Mouse (Mus musculus) kidney, postnatal 0 days (tissue): ENCODE data around the gene Gm6525. TPM values are rescaled to one million over a fixed set of nuclear protein-coding genes. Genes with fewer than 3 reads are reported as not detected.

Experiments
- ATAC-seq: fragments of 200-750 bp; cut with Nextera tagmentation; replicated peaks from 2 replicates; pipeline ENCODE4 v1.8.0; 2017; ENCODE audit warnings: low read depth, moderate number of reproducible peaks, moderate TSS enrichment, moderate library complexity; ENCODE audit not compliant: low FRiP score
- DNase-seq: peaks from one replicate; pipeline ENCODE4 v3.0.0-alpha.2; 2016; ENCODE audit warnings: low spot score
- H3K27ac ChIP-seq: fragments of 300-500 bp; sonication (generic); 2 replicates; pipeline ENCODE4 v1.5.1; 2014; ENCODE audit warnings: mild to moderate bottlenecking
- H3K27me3 ChIP-seq: fragments of 300-500 bp; sonication (generic); 2 replicates; pipeline ENCODE4 v1.6.1; 2014; ENCODE audit warnings: low read length, mixed read lengths; ENCODE audit not compliant: insufficient read depth
- H3K36me3 ChIP-seq: fragments of 300-500 bp; sonication (generic); 2 replicates; pipeline ENCODE4 v1.6.1; 2014; ENCODE audit warnings: low read length, mixed read lengths; ENCODE audit not compliant: insufficient read depth
- H3K4me1 ChIP-seq: fragments of 300-500 bp; sonication (generic); replicated peaks from 2 replicates; pipeline ENCODE4 v1.6.1; 2014; ENCODE audit warnings: antibody characterized with exemption, low read length, mixed read lengths; ENCODE audit not compliant: insufficient read depth
- H3K4me2 ChIP-seq: fragments of 300-500 bp; sonication (generic); 2 replicates; pipeline ENCODE4 v1.6.1; 2014; ENCODE audit warnings: mild to moderate bottlenecking, low read length, moderate library complexity, mixed read lengths
- H3K4me3 ChIP-seq: fragments of 300-500 bp; sonication (generic); replicated peaks from 2 replicates; pipeline ENCODE4 v1.5.1; 2014; ENCODE audit warnings: low read depth, low read length
- H3K9ac ChIP-seq: fragments of 300-500 bp; sonication (generic); 2 replicates; pipeline ENCODE4 v1.6.1; 2014; ENCODE audit warnings: low read depth, low read length
- H3K9me3 ChIP-seq: fragments of 300-500 bp; sonication (generic); replicated peaks from 2 replicates; pipeline ENCODE4 v1.6.1; 2016; ENCODE audit warnings: low read length, inconsistent platforms, mixed read lengths
- CTCF ChIP-seq: IDR thresholded peaks from 2 replicates; pipeline ENCODE4 v1.5.1; 2016; ENCODE audit warnings: antibody characterized with exemption, low read depth, mild to moderate bottlenecking, moderate library complexity
- WGBS: fragments of 180-500 bp; shearing (Covaris S2); extraction: QIAGEN DNeasy Blood & Tissue Kit; methylation state at CpG from one replicate; pipeline ENCODE4 v1.1.7; 2014; 5-methylcytosine and 5-hydroxymethylcytosine counted together
- polyA plus RNA-seq: library from polyadenylated mRNA; unstranded; fragments of >200 nt; fragmentation: Nextera tagmentation; extraction: Ambion mirVana; gene quantifications from 2 replicates; pipeline ENCODE4 v1.2.1, GENCODE M21; 2015

Gene Gm6525
- 0.43 and 0.66 TPM in 2 replicates for polyA plus RNA-seq

DNA sequence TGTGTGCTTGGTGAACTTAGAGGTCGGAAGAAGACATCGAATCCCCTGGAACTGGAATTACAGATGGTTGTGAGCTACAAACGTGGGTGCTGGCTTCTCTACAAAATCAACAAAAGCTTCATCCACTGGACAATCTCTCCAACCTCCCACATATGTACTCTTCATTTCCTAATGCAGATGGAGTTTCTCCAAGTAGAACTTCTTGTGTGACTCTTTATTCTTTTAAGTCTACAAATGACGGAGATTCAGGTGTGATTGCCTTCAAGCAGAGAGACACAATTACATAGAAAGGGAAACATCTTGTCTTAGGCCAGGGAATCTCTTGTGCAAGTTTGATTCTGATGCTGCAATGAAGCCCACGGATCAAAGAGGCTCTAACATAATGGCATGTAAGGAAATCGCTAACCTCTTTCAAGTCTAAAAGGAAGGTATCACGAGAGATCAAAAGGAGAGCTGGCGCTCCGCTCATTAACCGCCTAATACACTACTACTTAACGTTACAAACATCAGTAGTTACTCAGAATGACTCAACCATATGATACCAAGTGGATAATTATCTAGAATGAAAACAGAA is at the start of gene Gm6525:
Gm6525 (plus strand) TSS at position 524 of the 574 bp plus-strand sequence.
- Histone ChIP-seq H3K27ac (no peak within 1 kb of the TSS), H3K27me3 (no peaks in the 10 kb centered on the region), H3K4me3 (no peak within 1 kb of the TSS), H3K36me3 (0 out of 2 replicates have a peak, but pooled peaks cover 9% of the 10 kb centered on the region), H3K4me1 (no peaks in the 10 kb centered on the region), H3K9me3 (no peaks in the 10 kb centered on the region), H3K4me2 (no peak within 1 kb of the TSS), H3K9ac (no peak within 1 kb of the TSS)
- DNase-seq, result peak; percentile 19
- WGBS, result 53% methylated on average over 11 of the region's 11 CpGs
- no peak for ATAC-seq
- TF ChIP-seq CTCF, result no peak

DNA sequence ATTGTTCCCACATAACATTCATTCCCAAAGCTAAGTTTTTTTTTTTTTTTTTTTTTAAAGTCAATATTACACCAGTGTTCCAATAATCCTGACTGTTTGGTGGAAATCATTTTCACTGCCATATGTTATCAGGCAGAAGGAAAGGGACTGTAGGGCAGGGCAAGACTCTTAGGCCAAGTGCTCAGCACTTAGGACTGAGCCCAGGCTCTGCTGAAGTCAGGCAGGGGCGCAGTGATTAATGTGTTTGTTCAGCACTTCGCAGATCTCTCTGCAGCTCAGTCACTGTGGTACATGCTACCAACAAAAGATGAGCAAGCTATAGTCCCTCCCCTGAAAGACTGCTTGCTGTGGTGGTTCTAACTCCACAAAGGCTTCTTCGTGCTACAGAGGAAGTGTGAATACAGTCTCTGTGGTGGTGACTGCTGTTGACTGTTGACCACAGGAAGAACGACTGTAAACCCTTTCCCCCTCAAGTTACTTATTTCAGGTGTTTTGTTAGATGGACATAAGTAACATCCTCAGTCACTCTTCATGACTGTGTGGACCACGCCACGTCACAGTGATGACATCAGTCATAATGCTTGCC is 48.1 kb upstream of the Gm6525 start:
- Histone ChIP-seq H3K4me1 (peaks cover 10% of the 10 kb centered on the region; the same call in 1 of the 2 replicates), H3K36me3 (no peaks in the 10 kb centered on the region), H3K4me3 (no peak overlapping the region), H3K27ac (no peak overlapping the region), H3K27me3 (no peaks in the 10 kb centered on the region), H3K9me3 (no peaks in the 10 kb centered on the region), H3K9ac (no peak overlapping the region), H3K4me2 (no peak overlapping the region)
- no peak for DNase-seq
- 68% methylated on average over 6 of the region's 6 CpGs for WGBS
- no peak for ATAC-seq
- TF ChIP-seq CTCF, result no peak

DNA sequence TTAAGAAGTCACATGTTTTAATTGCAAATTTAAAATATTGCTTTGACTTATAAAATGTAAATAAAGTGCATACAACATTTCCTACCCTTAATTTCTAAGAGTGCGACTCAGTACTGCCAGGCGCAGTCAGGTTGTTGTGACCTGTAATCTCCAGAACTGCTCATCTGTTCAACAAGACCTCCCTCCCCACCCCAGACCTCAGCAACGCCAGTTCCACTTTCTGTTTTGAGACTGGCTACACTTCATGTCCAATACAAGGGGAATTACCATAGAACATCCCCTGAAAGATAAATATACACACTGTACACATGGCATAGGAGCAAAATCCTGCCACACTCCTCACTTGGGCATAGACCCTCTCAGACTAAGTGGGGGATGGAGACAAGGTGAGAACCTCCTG is 47.2 kb upstream of the Gm6525 start:
- WGBS, result 69% methylated on average over 3 of the region's 3 CpGs
- no peak overlapping the region for H3K4me3 ChIP-seq
- DNase-seq, result no peak
- no peaks in the 10 kb centered on the region for H3K36me3 ChIP-seq
- H3K27ac ChIP-seq, result no peak overlapping the region
- ATAC-seq, result no peak
- no peak overlapping the region for H3K9ac ChIP-seq
- no peaks in the 10 kb centered on the region for H3K9me3 ChIP-seq
- no peaks in the 10 kb centered on the region for H3K27me3 ChIP-seq
- peaks cover 10% of the 10 kb centered on the region; the same call in 1 of the 2 replicates for H3K4me1 ChIP-seq
- no peak for TF ChIP-seq CTCF
- no peak overlapping the region for H3K4me2 ChIP-seq

DNA sequence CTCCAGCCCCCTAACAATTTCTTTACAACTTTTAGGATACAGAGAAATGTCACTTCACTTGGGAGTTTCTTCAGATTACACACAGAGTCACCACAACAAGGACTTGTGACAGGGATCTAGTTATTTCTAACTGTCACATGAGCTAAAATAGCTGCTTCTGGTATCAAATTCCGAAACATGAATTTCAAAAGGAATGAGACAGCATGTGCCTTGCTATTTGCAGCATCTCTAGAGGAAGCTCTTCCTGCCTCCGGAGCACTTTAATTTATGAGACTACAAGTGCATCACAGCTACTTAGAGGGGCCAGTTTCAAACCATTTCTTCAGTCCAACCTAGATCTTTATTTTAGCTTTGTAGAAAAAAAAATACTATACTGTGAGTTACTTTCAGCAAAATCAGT is 46.5 kb upstream of the Gm6525 start:
- no peak overlapping the region for H3K4me3 ChIP-seq
- H3K9ac ChIP-seq, result no peak overlapping the region
- H3K4me2 ChIP-seq, result no peak overlapping the region
- peaks cover 10% of the 10 kb centered on the region; the same call in 1 of the 2 replicates for H3K4me1 ChIP-seq
- 54% methylated on average over 2 of the region's 2 CpGs for whole genome bisulfite sequencing
- DNase-seq (peak; percentile 65), ATAC-seq (no peak)
- TF ChIP-seq CTCF, result no peak
- no peaks in the 10 kb centered on the region for H3K27me3 ChIP-seq
- H3K36me3 ChIP-seq, result no peaks in the 10 kb centered on the region
- H3K9me3 ChIP-seq, result no peaks in the 10 kb centered on the region
- 0 out of 2 replicates have a peak overlapping the region, but pooled peaks have one; percentile 15 for H3K27ac ChIP-seq

DNA sequence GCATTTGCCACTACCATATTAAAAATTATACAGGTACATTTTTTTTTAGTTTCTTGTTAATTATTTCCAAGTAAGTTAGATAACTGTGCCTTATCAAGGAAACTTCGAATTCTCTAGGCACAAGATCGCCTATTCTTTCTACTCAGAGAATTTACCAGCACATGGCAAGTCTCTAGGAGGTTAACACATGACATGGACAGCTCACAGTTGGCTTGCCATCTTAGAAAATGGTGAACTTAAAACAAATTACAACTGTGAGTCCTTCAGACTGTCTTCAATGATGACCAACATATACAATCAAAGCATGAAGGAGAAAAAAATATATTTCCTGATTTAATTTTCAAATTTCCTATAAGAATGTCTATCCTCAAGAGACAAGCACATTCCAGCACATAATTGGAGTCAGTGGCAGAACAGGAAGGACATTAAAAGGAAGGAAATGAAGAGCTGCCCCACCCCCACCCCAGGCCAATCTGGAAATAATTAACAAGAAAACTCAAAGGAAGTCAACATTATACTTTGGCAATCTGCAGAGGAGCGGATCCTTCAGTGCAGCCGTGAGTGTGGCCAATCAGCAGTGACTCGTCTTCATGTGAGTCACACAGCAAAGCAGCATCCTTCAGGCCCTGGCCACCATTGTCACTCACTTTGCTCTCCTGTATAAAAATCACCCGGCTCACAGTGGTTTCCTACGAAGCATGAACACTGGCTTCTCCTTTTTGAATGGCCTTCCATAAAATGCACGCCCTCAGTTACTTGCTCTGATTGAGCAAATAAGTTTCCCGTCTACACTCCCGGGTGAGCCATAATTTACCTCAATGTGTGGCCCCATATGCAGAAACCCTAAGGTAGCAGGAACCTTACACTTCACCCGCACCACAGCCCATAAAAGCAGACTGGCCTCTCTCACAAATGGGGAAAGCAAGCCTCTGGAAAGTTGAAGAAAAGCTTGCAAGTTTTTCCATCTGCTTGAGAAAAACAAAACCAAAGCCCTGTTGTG is 44.7 kb upstream of the Gm6525 start:
- Histone ChIP-seq H3K4me3 (no peak overlapping the region), H3K36me3 (no peaks in the 10 kb centered on the region), H3K4me2 (no peak overlapping the region; the same call in 1 of the 2 replicates), H3K27ac (no peak overlapping the region), H3K27me3 (no peaks in the 10 kb centered on the region), H3K9me3 (no peaks in the 10 kb centered on the region), H3K9ac (no peak overlapping the region), H3K4me1 (peaks cover 10% of the 10 kb centered on the region; the same call in 1 of the 2 replicates)
- no peak for ATAC-seq
- DNase-seq, result peak; percentile 63
- no peak for TF ChIP-seq CTCF
- WGBS, result 30% methylated on average over 11 of the region's 11 CpGs

DNA sequence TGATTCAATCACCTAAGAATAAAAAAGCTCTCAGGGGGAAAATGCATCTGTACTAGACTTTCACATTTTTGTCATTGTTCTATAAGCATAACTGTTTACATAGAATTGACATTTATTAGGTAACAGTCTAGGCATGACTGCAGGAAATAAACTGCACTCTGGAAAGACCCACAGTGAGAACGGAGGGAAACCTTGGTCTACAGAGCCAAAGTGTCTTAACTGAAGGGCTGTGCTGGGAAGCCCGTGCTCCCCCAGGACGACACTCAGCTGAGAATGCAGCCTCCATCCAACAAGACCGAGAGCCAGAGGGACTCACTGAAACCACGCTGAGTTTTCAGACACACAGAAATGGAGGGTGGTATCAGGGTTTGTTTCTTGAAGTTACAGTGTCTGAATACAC is 43.1 kb upstream of the Gm6525 start:
- Histone ChIP-seq H3K9me3 (no peaks in the 10 kb centered on the region), H3K4me2 (no peak overlapping the region), H3K9ac (no peak overlapping the region), H3K36me3 (no peaks in the 10 kb centered on the region), H3K27ac (no peak overlapping the region), H3K4me1 (peaks cover 10% of the 10 kb centered on the region; the same call in 1 of the 2 replicates), H3K27me3 (no peaks in the 10 kb centered on the region), H3K4me3 (no peak overlapping the region)
- whole genome bisulfite sequencing, result 70% methylated on average over 5 of the region's 5 CpGs
- DNase-seq (no peak), ATAC-seq (no peak)
- no peak for TF ChIP-seq CTCF
